Comparison of ENCODE assay signal across 9 mouse cellular contexts in genomic region chr13:54970521-54971247, GRCm38 (mm10). TPM values are rescaled to one million over a fixed set of nuclear protein-coding genes. Genes with fewer than 3 reads are reported as not detected.
A peak's percentile ranks its signal among the peaks of the same experiment; 100 is the strongest.
DNase-seq lines count a peak whose midpoint lies in the region; ATAC-seq and TF ChIP-seq lines count a peak whose summit lies in the region.
"Had no signal": no experiment of that assay in that cellular context is flagged by ENCODE, and none has a peak within 500 bp of the region (broad histone marks: within the 10 kb centered on the region; RNA-seq: fewer than 3 reads in every experiment).

No protein-coding gene starts in this region.

- H3K9ac ChIP-seq in neural tube, embryonic 15.5 days (replicated peaks) = no peak overlapping the region
- no peak overlapping the region for H3K9ac ChIP-seq in stomach, postnatal 0 days (ENCODE audit: low read length)
- H3K9ac ChIP-seq: embryonic facial prominence, embryonic 15.5 days; midbrain, embryonic 12.5 days had no signal

- no peak overlapping the region for H3K4me3 ChIP-seq in neural tube, embryonic 15.5 days (replicated peaks)
- H3K4me3 ChIP-seq in stomach, postnatal 0 days (ENCODE audit: low read depth, low read length) = no peak overlapping the region
- H3K4me3 ChIP-seq: embryonic facial prominence, embryonic 15.5 days; midbrain, embryonic 12.5 days had no signal

- DNase-seq in neural tube, embryonic 10.5 days (ENCODE audit: extremely low spot score, low spot score) = peak; percentile 67
- DNase-seq in adrenal gland, postnatal 14 days = peak; percentile 73
- peak; percentile 80 for DNase-seq in kidney, postnatal 10 days
- peak; percentile 71 for DNase-seq in stomach, postnatal 0 days (ENCODE audit: low spot score)
- no peak for DNase-seq in cerebellum, adult 8-10 months
- DNase-seq in gastrocnemius, adult 8-10 months (ENCODE audit: low spot score in 2 of 2) = no peak

- H3K4me1 ChIP-seq in neural tube, embryonic 15.5 days = peaks cover 53% of the 10 kb centered on the region
- no peaks in the 10 kb centered on the region for H3K4me1 ChIP-seq in stomach, postnatal 0 days (replicated peaks; ENCODE audit: control insufficient read depth, insufficient read depth)
- H3K4me1 ChIP-seq: embryonic facial prominence, embryonic 15.5 days had no signal

- TF ChIP-seq EP300 in stomach, postnatal 0 days (optimal IDR thresholded peaks at IDR 0.05) = no peak

- H3K4me2 ChIP-seq in neural tube, embryonic 15.5 days = no peak overlapping the region
- no peak overlapping the region for H3K4me2 ChIP-seq in stomach, postnatal 0 days (replicated peaks; ENCODE audit: low read depth)
- H3K4me2 ChIP-seq: embryonic facial prominence, embryonic 15.5 days; midbrain, embryonic 12.5 days had no signal

- H3K36me3 ChIP-seq in neural tube, embryonic 15.5 days = no peaks in the 10 kb centered on the region
- H3K36me3 ChIP-seq in stomach, postnatal 0 days (ENCODE audit: control insufficient read depth, insufficient read depth, low read length) = no peaks in the 10 kb centered on the region
- H3K36me3 ChIP-seq: embryonic facial prominence, embryonic 15.5 days; midbrain, embryonic 12.5 days had no signal

- no peak overlapping the region for H3K27ac ChIP-seq in neural tube, embryonic 15.5 days (replicated peaks)
- no peak overlapping the region for H3K27ac ChIP-seq in stomach, postnatal 0 days (replicated peaks)
- H3K27ac ChIP-seq: embryonic facial prominence, embryonic 15.5 days; midbrain, embryonic 12.5 days had no signal

- no peaks in the 10 kb centered on the region for H3K27me3 ChIP-seq in neural tube, embryonic 15.5 days (replicated peaks)
- H3K27me3 ChIP-seq in stomach, postnatal 0 days (ENCODE audit: control insufficient read depth, insufficient read depth, low read length) = no peaks in the 10 kb centered on the region

- H3K9me3 ChIP-seq in neural tube, embryonic 15.5 days (replicated peaks) = no peaks in the 10 kb centered on the region
- H3K9me3 ChIP-seq in stomach, postnatal 0 days (ENCODE audit: control insufficient read depth, low read length) = no peaks in the 10 kb centered on the region
- H3K9me3 ChIP-seq: embryonic facial prominence, embryonic 15.5 days; midbrain, embryonic 12.5 days had no signal

- 37% methylated on average over 14 of the region's 14 CpGs for WGBS in neural tube, embryonic 15.5 days
- 35% methylated on average over 14 of the region's 14 CpGs for WGBS in stomach, postnatal 0 days

- TF ChIP-seq CTCF in stomach, postnatal 0 days (IDR thresholded peaks at IDR 0.05; ENCODE audit: low read depth) = no peak

- no peak for ATAC-seq in neural tube, embryonic 15.5 days (ENCODE audit: low FRiP score)
- ATAC-seq in stomach, postnatal 0 days (ENCODE audit: low FRiP score, low TSS enrichment) = no peak

RNA-seq across cellular contexts. Expression of gene Unc5a, which starts 21.5 kb away (rescaled TPM):
- polyA plus RNA-seq in neural tube, embryonic 15.5 days (2015; fragmentation: Nextera tagmentation; extraction: Ambion mirVana) = 12.1 and 12.7 TPM in 2 replicates
- 7.2 and 8.5 TPM in 2 replicates for total RNA-seq in adrenal gland, postnatal 14 days (2021)
- polyA plus RNA-seq in stomach, postnatal 0 days (2015; fragmentation: Nextera tagmentation; extraction: Ambion mirVana) = 0.89 and 1.4 TPM in 2 replicates
- 10 to 100 TPM in 2 of 4 experiments, 1 to 10 TPM in 2; 8.6 to 10.9 (median 10.2) TPM for total RNA-seq in gastrocnemius, adult 8-10 months (2022)

RNA-seq across cellular contexts. Expression of gene Hk3, which starts 50.5 kb away (rescaled TPM):
- 0.86 and 1.3 TPM in 2 replicates for polyA plus RNA-seq in neural tube, embryonic 15.5 days (2015; fragmentation: Nextera tagmentation; extraction: Ambion mirVana)
- 1.3 and 1.8 TPM in 2 replicates for total RNA-seq in adrenal gland, postnatal 14 days (2021)
- 0.69 TPM in 2 replicates for polyA plus RNA-seq in stomach, postnatal 0 days (2015; fragmentation: Nextera tagmentation; extraction: Ambion mirVana)
- under 1 TPM; 0.25 to 0.46 (median 0.31) TPM for total RNA-seq in gastrocnemius, adult 8-10 months (2022)

Comparison
In these comparisons a context has a peak if more than half of its experiments do, and no peak if none do; other contexts are left out.
1. DNase-seq: peak in neural tube, embryonic 10.5 days (single experiment), adrenal gland, postnatal 14 days (single experiment), kidney, postnatal 10 days (single experiment) and stomach, postnatal 0 days (single experiment); none in cerebellum, adult 8-10 months (single experiment) and gastrocnemius, adult 8-10 months (0 of 2).